Mouse (Mus musculus): ENCODE measurements at regions not wholly inside any gene's neighbourhood (a gene's known extent, or its start where the extent isn't known, plus 50 kb on each side); places are given as distances from the start of the nearest gene placed in this dataset.

- POLR2A ChIA-PET, result interaction anchor here (0.6 to 6.7 kb wide), 29 partner anchors 7 to 323 kb away, joined by 3 to 88 read pairs (median 4); partner anchors contain the start of gene Eomes (in 2 of the 4)
- CTCF ChIA-PET, result interaction anchor here in 3 of 4 experiments (0.7 to 1.1 kb wide), 5 partner anchors 9 to 131 kb away, joined by 3 to 7 read pairs (median 3); no protein-coding TSS in a partner anchor
Measured at GRCm38 (mm10) chr9:118389481-118390334, 88.3 kb upstream of the Eomes start.

GRCm38 (mm10) chr9:118390679-118391078, 87.3 kb upstream of the Eomes start:
- ChIA-PET CTCF (no interaction called here), POLR2A (interaction anchor here in 3 of 4 experiments (0.7 to 6.7 kb wide), 10 partner anchors 8 to 674 kb away, joined by 3 to 88 read pairs (median 6); partner anchors contain the start of gene Eomes (in 1 of the 3))

DNA sequence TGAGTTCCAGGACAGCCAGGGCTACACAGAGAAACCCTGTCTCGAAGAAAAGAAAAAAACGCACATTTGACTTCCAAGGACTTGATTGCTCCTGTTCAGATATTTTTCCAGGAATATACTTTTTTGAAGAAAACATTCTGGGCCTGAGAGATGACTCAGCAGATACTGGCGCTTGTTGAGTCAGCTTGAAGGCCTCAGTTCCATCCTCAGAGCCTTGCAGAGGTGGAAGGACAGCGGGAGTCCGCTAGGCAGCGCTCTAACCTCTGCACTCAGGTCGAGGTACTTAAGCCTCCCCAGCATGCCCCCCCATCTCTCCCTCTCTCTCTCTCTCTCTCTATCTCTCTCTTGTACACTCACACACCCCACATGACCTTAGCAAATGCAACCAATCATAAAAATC, 86.3 kb upstream of the Eomes start:
- POLR2A ChIA-PET, result interaction anchor here in 3 of 4 experiments (0.9 to 6.8 kb wide), 3 partner anchors 12 to 14 kb away, joined by 3 to 92 read pairs (median 88); no protein-coding TSS in a partner anchor

DNA sequence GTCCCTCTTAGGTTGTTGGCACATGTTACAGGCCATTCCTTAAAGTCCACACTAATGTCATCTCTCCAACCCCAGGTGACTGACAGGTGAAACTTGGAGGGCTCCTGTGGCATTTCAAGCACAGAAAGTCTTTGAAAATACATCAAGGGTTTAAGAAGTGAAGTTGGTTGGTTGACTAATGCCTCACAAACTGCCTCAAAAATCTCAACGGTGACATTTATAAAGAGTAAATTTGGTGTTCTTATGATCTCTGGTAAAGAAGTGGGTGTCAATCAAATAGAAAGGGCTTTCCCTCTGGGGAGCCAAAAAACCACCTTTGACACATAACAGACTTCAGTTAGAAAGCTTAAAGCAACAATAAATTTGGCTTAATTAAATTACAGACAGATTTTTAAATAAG, 85.2 kb upstream of the Eomes start:
- CTCF ChIA-PET, result interaction anchor here in 2 of 4 experiments (0.7 to 0.9 kb wide), 2 partner anchors 87 kb away, joined by 3 to 6 read pairs; no protein-coding TSS in a partner anchor
- POLR2A ChIA-PET, result interaction anchor here in 3 of 4 experiments (0.9 to 6.8 kb wide), 7 partner anchors 11 to 85 kb away, joined by 3 to 92 read pairs (median 6); partner anchors contain the start of gene Eomes (in 1 of the 3)

More for the DNA sequence above, 86.3 kb upstream of the Eomes start:
- CTCF ChIA-PET, result interaction anchor here in 2 of 4 experiments (0.6 to 1.0 kb wide), 5 partner anchors 14 to 99 kb away, joined by 3 to 4 read pairs (median 3); no protein-coding TSS in a partner anchor

DNA sequence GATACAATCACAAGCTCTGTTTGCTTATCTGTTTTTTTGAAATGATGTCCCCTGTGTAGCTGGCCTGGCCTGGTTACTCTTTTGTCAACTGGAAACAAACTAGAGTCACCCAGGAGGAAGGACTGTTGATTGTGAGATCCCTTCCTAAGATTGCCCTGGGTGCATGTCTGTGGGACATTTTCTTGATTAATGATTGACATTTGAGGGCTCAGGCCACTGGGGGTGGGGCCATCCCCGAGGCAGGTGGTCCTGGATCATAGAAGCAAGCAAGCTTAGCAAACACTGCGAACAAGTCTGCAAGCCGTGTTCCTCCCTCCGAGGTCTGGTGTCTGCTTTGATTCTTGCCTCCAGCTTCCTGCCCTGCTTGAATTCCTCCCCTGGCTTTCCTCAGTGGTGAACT, 84.4 kb upstream of the Eomes start:
- CTCF ChIA-PET, result no interaction called here
- POLR2A ChIA-PET, result interaction anchor here in 3 of 4 experiments (0.6 to 6.8 kb wide), 8 partner anchors 10 to 1456 kb away, joined by 3 to 92 read pairs (median 6); partner anchors contain the start of gene Eomes (in 1 of the 3)

DNA sequence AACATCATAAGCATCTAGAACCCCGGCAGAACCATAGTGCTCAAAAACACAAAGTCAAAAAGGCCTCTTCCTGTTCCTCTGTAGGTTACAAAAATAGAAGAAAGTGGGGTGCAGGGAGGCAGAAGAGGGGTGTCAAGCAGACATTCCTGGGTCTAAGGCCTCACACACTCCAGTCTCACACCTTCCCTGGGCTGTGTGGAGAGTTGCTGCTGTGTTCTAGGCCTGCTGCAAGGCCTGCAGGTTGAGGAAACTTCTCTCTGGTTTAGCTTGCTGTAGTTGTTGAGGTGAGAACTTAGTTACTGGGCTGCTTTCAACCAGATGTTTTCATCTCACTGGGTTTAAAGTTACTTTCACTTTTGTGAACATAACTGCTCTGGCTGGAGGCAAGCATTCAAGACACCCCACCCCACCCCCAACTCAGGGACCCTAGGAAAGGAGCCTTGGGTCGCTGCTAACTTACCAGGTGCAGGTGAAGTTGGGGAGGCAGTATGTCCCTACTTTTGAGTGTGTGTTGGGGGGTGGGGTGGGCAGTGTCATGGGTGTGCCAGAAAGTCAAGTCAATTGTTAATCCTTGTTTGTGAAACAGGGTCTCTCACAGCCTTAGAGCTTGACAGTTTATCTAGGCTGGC, 81.5 kb upstream of the Eomes start:
- POLR2A ChIA-PET, result interaction anchor here (0.5 to 6.8 kb wide), 20 partner anchors 8 to 212 kb away, joined by 3 to 92 read pairs (median 3); partner anchors contain the start of gene Eomes (in 1 of the 4)

GRCm38 (mm10) chr9:118400520-118400919, 77.5 kb upstream of the Eomes start:
- ChIA-PET CTCF (no interaction called here), POLR2A (interaction anchor here in 3 of 4 experiments (0.5 to 8.0 kb wide), 3 partner anchors 8 to 23 kb away, joined by 4 to 88 read pairs (median 4); no protein-coding TSS in a partner anchor)

More for the DNA sequence above, 81.5 kb upstream of the Eomes start:
- CTCF ChIA-PET, result interaction anchor here in 3 of 4 experiments (0.6 to 1.2 kb wide), 3 partner anchors 8 to 1129 kb away, joined by 3 to 4 read pairs (median 4); no protein-coding TSS in a partner anchor

GRCm38 (mm10) chr9:118401170-118401569, 76.8 kb upstream of the Eomes start:
- ChIA-PET CTCF (no interaction called here), POLR2A (interaction anchor here in 2 of 4 experiments (1.4 to 8.0 kb wide), 2 partner anchors 9 to 11 kb away, joined by 4 to 88 read pairs; no protein-coding TSS in a partner anchor)

DNA sequence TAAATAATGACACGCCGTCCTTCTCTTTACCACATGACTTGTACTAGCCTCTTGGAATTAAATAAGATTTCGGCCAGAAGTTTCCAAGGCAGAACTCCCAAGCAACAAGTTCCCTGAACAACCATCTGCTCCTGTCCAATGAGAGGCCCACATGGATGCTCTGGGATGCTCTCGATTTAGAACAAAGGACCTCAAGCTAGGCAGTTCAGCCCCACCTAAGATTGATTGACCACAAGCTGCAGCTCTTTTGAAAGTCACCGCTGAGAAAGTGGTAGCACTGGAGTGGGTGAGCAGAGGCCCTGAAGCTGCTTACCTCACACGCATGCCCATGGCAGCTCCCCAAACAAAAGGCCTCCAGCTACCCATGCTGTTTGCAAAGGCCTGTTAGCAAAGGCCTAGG, 73.1 kb upstream of the Eomes start:
- CTCF ChIA-PET, result interaction anchor here in 3 of 4 experiments (0.6 to 1.8 kb wide), 6 partner anchors 9 to 295 kb away, joined by 3 to 5 read pairs (median 4); no protein-coding TSS in a partner anchor
- POLR2A ChIA-PET, result interaction anchor here in 3 of 4 experiments (0.6 to 8.0 kb wide), 41 partner anchors 8 to 425 kb away, joined by 3 to 92 read pairs (median 10); partner anchors contain the start of genes Eomes (in 2 of the 3), Azi2 (in 1 of the 3) and Golga4 (in 1 of the 3)

- ChIA-PET POLR2A (interaction anchor here (0.6 to 8.0 kb wide), 80 partner anchors 9 to 1154 kb away, joined by 3 to 92 read pairs (median 5); partner anchors contain the start of genes Eomes (in 2 of the 4), Golga4 (in 2 of the 4), Oxsr1 (in 2 of the 4) and Acvr2b (in 1 of the 4)), CTCF (interaction anchor here (0.5 to 1.5 kb wide), 11 partner anchors 11 to 255 kb away, joined by 3 to 9 read pairs (median 4); no protein-coding TSS in a partner anchor)
Measured at GRCm38 (mm10) chr9:118405926-118406518, 72.0 kb upstream of the Eomes start.

DNA sequence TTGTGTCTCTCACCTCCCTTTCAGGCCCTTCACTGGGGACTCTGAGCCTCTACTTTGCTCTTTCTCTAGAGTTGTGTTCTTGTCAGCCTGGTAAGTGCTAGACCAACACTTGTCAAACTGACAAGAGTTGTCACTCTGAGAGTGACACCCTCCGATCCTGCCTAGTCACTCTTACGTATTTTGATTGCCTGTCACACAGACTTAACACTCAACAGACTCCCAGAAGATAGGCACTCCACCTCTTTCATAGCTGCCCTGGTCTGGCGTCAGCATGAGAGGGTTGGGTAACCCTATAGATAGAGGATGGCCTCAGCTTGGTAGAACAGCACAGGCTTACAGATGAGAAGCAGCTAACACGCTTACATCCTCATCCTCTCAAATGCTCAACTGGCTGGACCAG, 62.0 kb upstream of the Eomes start:
- ChIA-PET POLR2A (interaction anchor here in 3 of 4 experiments (0.6 to 1.9 kb wide), 5 partner anchors 10 to 26 kb away, joined by 3 to 12 read pairs (median 3); no protein-coding TSS in a partner anchor), CTCF (no interaction called here)

GRCm38 (mm10) chr9:118416475-118416874, 61.5 kb upstream of the Eomes start:
- CTCF ChIA-PET, result no interaction called here
- POLR2A ChIA-PET, result interaction anchor here in 2 of 4 experiments (1.1 to 2.4 kb wide), 3 partner anchors 10 to 11 kb away, joined by 3 to 12 read pairs (median 5); no protein-coding TSS in a partner anchor

- CTCF ChIA-PET, result interaction anchor here in 1 of 4 experiments (0.7 kb wide), 1 partner anchor 33 kb away, joined by 3 read pairs; no protein-coding TSS in a partner anchor
- POLR2A ChIA-PET, result interaction anchor here in 1 of 4 experiments (4.2 kb wide), 1 partner anchor 19 kb away, joined by 35 read pairs; no protein-coding TSS in a partner anchor
Measured at GRCm38 (mm10) chr9:118424344-118424743, 53.7 kb upstream of the Eomes start.

Data from embryonic stem cell, embryonic (primary cell).